Mouse (Mus musculus): ENCODE results near the gene Twsg1.

Twsg1 gene

GRCm38 (mm10) chr17:65912202-65912601 lies 38.8 kb downstream of the Twsg1 start:
- no peak for TF ChIP-seq GATA4 (IDR thresholded peaks at IDR 0.05; ENCODE audit: insufficient replicate concordance, low read length)

GRCm38 (mm10) chr17:65911285-65912069 lies 39.5 kb downstream of the Twsg1 start:
- TF ChIP-seq GATA4 (IDR thresholded peaks at IDR 0.05; ENCODE audit: insufficient replicate concordance, low read length) = no peak

- TF ChIP-seq GATA4 (IDR thresholded peaks at IDR 0.05; ENCODE audit: insufficient replicate concordance, low read length) = no peak
These were observed 42.8 kb downstream of the Twsg1 start for GRCm38 (mm10) chr17:65908270-65908669.

GRCm38 (mm10) chr17:65906895-65907401 lies 44.1 kb downstream of the Twsg1 start:
- no peak for TF ChIP-seq GATA4 (IDR thresholded peaks at IDR 0.05; ENCODE audit: insufficient replicate concordance, low read length)

- no peak for TF ChIP-seq GATA4 (IDR thresholded peaks at IDR 0.05; ENCODE audit: insufficient replicate concordance, low read length)
These were observed 44.6 kb downstream of the Twsg1 start for GRCm38 (mm10) chr17:65906313-65906894.

GRCm38 (mm10) chr17:65905241-65905640 lies 45.8 kb downstream of the Twsg1 start:
- TF ChIP-seq GATA4 (IDR thresholded peaks at IDR 0.05; ENCODE audit: insufficient replicate concordance, low read length) = no peak

GRCm38 (mm10) chr17:65903826-65904225 lies 47.2 kb downstream of the Twsg1 start:
- no peak for TF ChIP-seq GATA4 (IDR thresholded peaks at IDR 0.05; ENCODE audit: insufficient replicate concordance, low read length)

- TF ChIP-seq GATA4 (IDR thresholded peaks at IDR 0.05; ENCODE audit: insufficient replicate concordance, low read length) = no peak
These were observed 48.0 kb downstream of the Twsg1 start for GRCm38 (mm10) chr17:65903011-65903410.

GRCm38 (mm10) chr17:65902281-65902680 lies 48.7 kb downstream of the Twsg1 start:
- TF ChIP-seq GATA4 (IDR thresholded peaks at IDR 0.05; ENCODE audit: insufficient replicate concordance, low read length) = no peak

- no peak for TF ChIP-seq GATA4 (IDR thresholded peaks at IDR 0.05; ENCODE audit: insufficient replicate concordance, low read length)
These were observed 55.0 kb downstream of the Twsg1 start for GRCm38 (mm10) chr17:65896016-65896415.

- TF ChIP-seq GATA4 (IDR thresholded peaks at IDR 0.05; ENCODE audit: insufficient replicate concordance, low read length) = no peak
These were observed 61.5 kb downstream of the Twsg1 start for GRCm38 (mm10) chr17:65889476-65889875.

- TF ChIP-seq GATA4 (IDR thresholded peaks at IDR 0.05; ENCODE audit: insufficient replicate concordance, low read length) = no peak
These were observed 64.5 kb downstream of the Twsg1 start for GRCm38 (mm10) chr17:65886571-65886970.

GRCm38 (mm10) chr17:65885697-65886529 lies 65.1 kb downstream of the Twsg1 start, which contains the start of gene Ralbp1:
Ralbp1 (minus strand) TSS chr17:65885798.
- TF ChIP-seq GATA4 (IDR thresholded peaks at IDR 0.05; ENCODE audit: insufficient replicate concordance, low read length) = no peak

GRCm38 (mm10) chr17:65885398-65885696 lies 65.7 kb downstream of the Twsg1 start:
- TF ChIP-seq GATA4 (IDR thresholded peaks at IDR 0.05; ENCODE audit: insufficient replicate concordance, low read length) = no peak

GRCm38 (mm10) chr17:65884691-65885397 lies 66.2 kb downstream of the Twsg1 start:
- TF ChIP-seq GATA4 (IDR thresholded peaks at IDR 0.05; ENCODE audit: insufficient replicate concordance, low read length) = peak; percentile 24; the same call in 1 of the 2 replicates

Data from liver, adult (tissue).